Mouse (Mus musculus) CH12.LX (cell line): ENCODE measurements around the gene Tmem262. TPM values are rescaled to one million over a fixed set of nuclear protein-coding genes. Genes with fewer than 3 reads are reported as not detected.

ENCODE experiments used
- DNase-seq: peaks from one replicate; pipeline ENCODE4 v3.0.0-alpha.2; 2013; ENCODE audit errors: extremely low read depth
- H3K27ac ChIP-seq: 2 replicates; pipeline ENCODE4 v1.5.1; 2012; ENCODE audit warnings: low read depth, mild to moderate bottlenecking, control low read depth, moderate library complexity; ENCODE audit not compliant: insufficient read depth
- H3K27me3 ChIP-seq: replicated peaks from 2 replicates; pipeline ENCODE3; 2012; ENCODE audit warnings: inconsistent platforms
- H3K36me3 ChIP-seq, 2 experiments: replicated peaks in 1 of 2; 2 replicates each; pipeline versions ENCODE3 to v1.6.1; 2012; ENCODE audit warnings: inconsistent platforms in 1 of 2, low read length in 1 of 2, mild to moderate bottlenecking in 1 of 2, mixed read lengths in 1 of 2, moderate library complexity in 1 of 2; ENCODE audit not compliant: control insufficient read depth in 1 of 2, insufficient read depth in 1 of 2
- H3K4me1 ChIP-seq, 2 experiments: 2 replicates each; pipeline ENCODE4 v1.6.1; 2012; ENCODE audit warnings: inconsistent platforms in 1 of 2, moderate library complexity in 1 of 2; ENCODE audit not compliant: insufficient read depth in 2 of 2, control insufficient read depth in 1 of 2
- H3K4me2 ChIP-seq: 2 replicates; pipeline ENCODE4 v1.6.1; 2012; ENCODE audit warnings: low read depth, mild to moderate bottlenecking, control low read depth; ENCODE audit not compliant: poor library complexity, insufficient read depth, severe bottlenecking
- H3K4me3 ChIP-seq, 3 experiments: fragments of 150-350 bp in 1 of 3; sonication (generic) in 1 of 3; replicated peaks in 1 of 3; 2 replicates each; pipeline versions ENCODE3 to v1.5.1; 2011 to 2012; ENCODE audit warnings: low read depth in 2 of 3, low read length in 2 of 3, mild to moderate bottlenecking in 2 of 3, moderate library complexity in 2 of 3, control low read depth in 1 of 3, improper control_type of control experiment in 1 of 3, inconsistent platforms in 1 of 3, mixed read lengths in 1 of 3; ENCODE audit not compliant: poor library complexity in 1 of 3
- H3K79me2 ChIP-seq: replicated peaks from 2 replicates; pipeline ENCODE4 v1.6.1; 2012; ENCODE audit warnings: mild to moderate bottlenecking, moderate library complexity; ENCODE audit not compliant: control insufficient read depth, poor library complexity, insufficient read depth, severe bottlenecking; ENCODE audit errors: extremely low read depth
- H3K9ac ChIP-seq: 2 replicates; pipeline ENCODE4 v1.6.1; 2012; ENCODE audit warnings: low read depth, mild to moderate bottlenecking, control low read depth, moderate library complexity; ENCODE audit not compliant: insufficient read depth
- H3K9me3 ChIP-seq: replicated peaks from 2 replicates; pipeline ENCODE3; 2012; ENCODE audit warnings: low read length, inconsistent platforms, mixed read lengths
- CHD1 ChIP-seq: IDR thresholded peaks from 2 replicates; pipeline ENCODE4 v1.6.1; 2012; ENCODE audit warnings: low read depth, low read length, improper control_type of control experiment, inconsistent platforms
- CTCF ChIP-seq, 2 experiments: IDR thresholded peaks in 1 of 2; conservative IDR thresholded peaks in 1 of 2; 2 replicates each; pipeline ENCODE4 v1.5.1; 2011 to 2012; ENCODE audit warnings: low read depth in 2 of 2, low read length in 2 of 2, improper control_type of control experiment in 1 of 2, inconsistent platforms in 1 of 2, mild to moderate bottlenecking in 1 of 2, moderate library complexity in 1 of 2
- E2F4 ChIP-seq: IDR thresholded peaks from 2 replicates; pipeline ENCODE4 v1.6.1; 2011; ENCODE audit warnings: low read depth, low read length, improper control_type of control experiment; ENCODE audit not compliant: insufficient replicate concordance
- ELF1 ChIP-seq: IDR thresholded peaks from 2 replicates; pipeline ENCODE4 v1.6.1; 2014; ENCODE audit warnings: low read depth, mild to moderate bottlenecking, inconsistent platforms, low read length, improper control_type of control experiment
- EP300 ChIP-seq: IDR thresholded peaks from 2 replicates; pipeline ENCODE4 v1.6.1; 2011; ENCODE audit warnings: low read length, improper control_type of control experiment
- ETS1 ChIP-seq: conservative IDR thresholded peaks from 2 replicates; pipeline ENCODE4 v1.6.1; 2012; ENCODE audit warnings: low read depth, mild to moderate bottlenecking, inconsistent platforms, low read length, improper control_type of control experiment, moderate library complexity
- HCFC1 ChIP-seq: IDR thresholded peaks from 2 replicates; pipeline ENCODE4 v1.6.1; 2012; ENCODE audit warnings: low read depth, mild to moderate bottlenecking, inconsistent platforms, low read length, improper control_type of control experiment
- IRF4 ChIP-seq: IDR thresholded peaks from 2 replicates; pipeline ENCODE4 v1.6.1; 2014; ENCODE audit warnings: low read depth, mild to moderate bottlenecking, inconsistent platforms, low read length, improper control_type of control experiment
- JUN ChIP-seq: IDR thresholded peaks from 2 replicates; pipeline ENCODE4 v1.6.1; 2011; ENCODE audit warnings: low read depth, mild to moderate bottlenecking, low read length, improper control_type of control experiment, moderate library complexity; ENCODE audit not compliant: insufficient read depth
- KAT2A ChIP-seq: IDR thresholded peaks from 2 replicates; pipeline ENCODE4 v1.6.1; 2012; ENCODE audit warnings: low read length, improper control_type of control experiment, inconsistent platforms; ENCODE audit not compliant: insufficient replicate concordance
- MAX ChIP-seq: IDR thresholded peaks from 2 replicates; pipeline ENCODE4 v1.6.1; 2011; ENCODE audit warnings: low read length, improper control_type of control experiment
- MEF2A ChIP-seq: IDR thresholded peaks from 2 replicates; pipeline ENCODE4 v1.6.1; 2014; ENCODE audit warnings: low read depth, mild to moderate bottlenecking, inconsistent platforms, low read length, improper control_type of control experiment, borderline replicate concordance
- MXI1 ChIP-seq: IDR thresholded peaks from 2 replicates; pipeline ENCODE4 v1.6.1; 2011; ENCODE audit warnings: mild to moderate bottlenecking, low read depth, low read length, improper control_type of control experiment
- MYC ChIP-seq: IDR thresholded peaks from 2 replicates; pipeline ENCODE4 v1.6.1; 2011; ENCODE audit warnings: low read depth, mild to moderate bottlenecking, improper control_type of control experiment, low read length
- NELFE ChIP-seq: IDR thresholded peaks from 2 replicates; pipeline ENCODE4 v1.6.1; 2011; ENCODE audit warnings: low read depth, low read length, improper control_type of control experiment
- PAX5 ChIP-seq: IDR thresholded peaks from 2 replicates; pipeline ENCODE4 v1.6.1; 2012; ENCODE audit warnings: low read length, inconsistent platforms, mixed read lengths
- POLR2A ChIP-seq: IDR thresholded peaks from 2 replicates; pipeline ENCODE4 v1.6.1; 2011; ENCODE audit warnings: low read depth, mild to moderate bottlenecking, improper control_type of control experiment, low read length
- POLR2AphosphoS2 ChIP-seq: IDR thresholded peaks from 2 replicates; pipeline ENCODE4 v1.6.1; 2011; ENCODE audit warnings: low read depth, low read length, improper control_type of control experiment
- SIN3A ChIP-seq: IDR thresholded peaks from 2 replicates; pipeline ENCODE4 v1.6.1; 2012; ENCODE audit warnings: low read length, improper control_type of control experiment, inconsistent platforms
- SMC3 ChIP-seq: IDR thresholded peaks from 2 replicates; pipeline ENCODE4 v1.6.1; 2011; ENCODE audit warnings: low read depth, low read length, improper control_type of control experiment
- TBP ChIP-seq: conservative IDR thresholded peaks from 2 replicates; pipeline ENCODE4 v1.6.1; 2011; ENCODE audit warnings: low read depth, low read length, improper control_type of control experiment
- TCF12 ChIP-seq: IDR thresholded peaks from 2 replicates; pipeline ENCODE4 v1.6.1; 2014; ENCODE audit warnings: low read depth, mild to moderate bottlenecking, inconsistent platforms, low read length, improper control_type of control experiment
- ZMIZ1 ChIP-seq: IDR thresholded peaks from 2 replicates; pipeline ENCODE4 v1.6.1; 2012; ENCODE audit warnings: low read depth, mild to moderate bottlenecking, inconsistent platforms, low read length, improper control_type of control experiment
- ZNF384 ChIP-seq: IDR thresholded peaks from 2 replicates; pipeline ENCODE4 v1.6.1; 2012; ENCODE audit warnings: low read depth, low read length, improper control_type of control experiment, inconsistent platforms
- dilution Hi-C: fragments of 300-500 bp; cut with MboI; formaldehyde crosslinking; loops from 2 replicates; pipeline ENCODE4 v1.14.3; 2020; ENCODE audit warnings: low sequenced_read_pairs; ENCODE audit not compliant: extremely low pct_unique_long_range_greater_than_20kb, extremely low pct_ligation_motif_present
- in situ Hi-C: fragments of 300-500 bp; cut with MboI; formaldehyde crosslinking; loops from 3 replicates; pipeline ENCODE4 v1.14.3; 2019; ENCODE audit warnings: low sequenced_read_pairs, low pct_ligation_motif_present, low pct_unique_long_range_greater_than_20kb, mixed read lengths
- polyA plus RNA-seq: library from polyadenylated mRNA; unstranded; fragments of >175 nt; gene quantifications from 2 replicates; pipeline ENCODE4 v1.2.1, GENCODE M21; 2012; ENCODE audit warnings: low read depth; ENCODE audit not compliant: insufficient read length
- total RNA-seq, 2 experiments: library from RNA; depleted of rRNA; stranded (reverse); fragments of 300-350 nt in 1 of 2; fragments of >200 nt in 1 of 2; gene quantifications; 2 replicates each; pipeline ENCODE4 v1.2.3; 2012 to 2014

Tmem262 gene
- total and polyA plus RNA-seq, 3 experiments = not detected

- TF ChIP-seq TCF12 = peak; percentile 84
- TF ChIP-seq ELF1 = peak; percentile 66
- peak in 1 of 2 experiments; percentile 3; a peak in 1 of 4 replicates for TF ChIP-seq CTCF (conservative IDR thresholded peaks at IDR 0.05 in 1 of 2, IDR thresholded peaks at IDR 0.05 in 1 of 2; ENCODE audit: low read depth in 2 of 2, low read length in 2 of 2)
- peak; percentile 88 for TF ChIP-seq HCFC1
- TF ChIP-seq IRF4 = peak; percentile 20; the same call in 1 of the 2 replicates
- TF ChIP-seq POLR2AphosphoS2 = peak; percentile 92
- TF ChIP-seq CHD1 = no peak
- peak; percentile 82 for TF ChIP-seq MAX
- peak; percentile 95 for TF ChIP-seq TBP
- TF ChIP-seq NELFE = peak; percentile 97
- no peak; the same call in 1 of the 2 replicates for TF ChIP-seq EP300
- TF ChIP-seq ZMIZ1 = peak; percentile 90
- TF ChIP-seq KAT2A = peak; percentile 87; the same call in 1 of the 2 replicates
- TF ChIP-seq MXI1 = peak; percentile 80; the same call in 1 of the 2 replicates
- no peak for TF ChIP-seq SMC3
- TF ChIP-seq POLR2A = peak; percentile 99
- no peak for TF ChIP-seq ZNF384
- peak; percentile 70; the same call in 1 of the 2 replicates for TF ChIP-seq MYC
- TF ChIP-seq JUN = no peak
- no peak for TF ChIP-seq PAX5
- peak; percentile 89; the same call in 1 of the 2 replicates for TF ChIP-seq E2F4
- no peak for TF ChIP-seq ETS1
- peak; percentile 91 for TF ChIP-seq SIN3A
- peak; percentile 7; the same call in 1 of the 2 replicates for TF ChIP-seq MEF2A
- TF ChIP-seq, all 38 proteins: peak for 17
- H3K27me3 ChIP-seq = no peaks in the 10 kb centered on the region
- H3K27ac ChIP-seq = peak within 1 kb of the TSS; percentile 94
- no peaks in the 10 kb centered on the region for H3K9me3 ChIP-seq
- peak within 1 kb of the TSS; percentile 70 for H3K4me2 ChIP-seq
- dilution Hi-C loops (no loop called here), in situ Hi-C loops (no loop called here)
- DNase-seq = peak; percentile 93
- peaks cover 7 to 36% of the 10 kb centered on the region in 2 experiments; a peak in 3 of 4 replicates for H3K4me1 ChIP-seq
- peak within 1 kb of the TSS; percentile 74 for H3K9ac ChIP-seq
- peaks cover 30 to 68% of the 10 kb centered on the region in 2 experiments for H3K36me3 ChIP-seq
- H3K79me2 ChIP-seq = peaks cover 14% of the 10 kb centered on the region
- H3K4me3 ChIP-seq = peak within 1 kb of the TSS; percentile 78 to 90 (median 84)
These were observed 38.3 kb downstream of the Tmem262 start, which contains the start of gene Sac3d1 for GRCm38 (mm10) chr19:6117986-6118676. Sac3d1 (minus strand) TSS chr19:6118650.
